ENCODE assay signal across 37 mouse cellular contexts in genomic region chr11:69295286-69295685, GRCm38 (mm10). TPM values are rescaled to one million over a fixed set of nuclear protein-coding genes. Genes with fewer than 3 reads are reported as not detected.
DNase-seq lines count a peak whose midpoint lies in the region; ATAC-seq and TF ChIP-seq lines count a peak whose summit lies in the region.
"Had no signal": no experiment of that assay in that cellular context is flagged by ENCODE, and none has a peak within 500 bp of the region (broad histone marks: within the 10 kb centered on the region; RNA-seq: fewer than 3 reads in every experiment).

No protein-coding gene starts in this region.

- no peak for ATAC-seq in kidney, embryonic 16.5 days (ENCODE audit: low FRiP score, low TSS enrichment)
- ATAC-seq: activated CD4-positive, CD25-positive, alpha-beta regulatory T cell, adult 4 months; forebrain, embryonic 16.5 days; hindbrain, embryonic 16.5 days; midbrain, embryonic 16.5 days had no signal

- H3K36me3 ChIP-seq in kidney, embryonic 16.5 days (ENCODE audit: insufficient read depth, low read length), result peaks cover 12% of the 10 kb centered on the region; the same call in 1 of the 2 replicates

- no peaks in the 10 kb centered on the region for H3K4me1 ChIP-seq in kidney, embryonic 16.5 days (ENCODE audit: insufficient read depth, low read length)
- H3K4me1 ChIP-seq: heart, embryonic 13.5 days; kidney, embryonic 15.5 days; limb, embryonic 13.5 days; lung, embryonic 15.5 days; neural tube, embryonic 12.5 days had no signal

- 83% methylated on average over 3 of the region's 3 CpGs for WGBS in kidney, embryonic 16.5 days

- H3K9me3 ChIP-seq in kidney, embryonic 16.5 days (ENCODE audit: low read length), result no peaks in the 10 kb centered on the region
- H3K9me3 ChIP-seq: heart, embryonic 13.5 days; kidney, embryonic 15.5 days; limb, embryonic 13.5 days; lung, embryonic 15.5 days; neural tube, embryonic 12.5 days had no signal

- no peak for TF ChIP-seq CTCF in left cerebral cortex, adult 2 months (IDR thresholded peaks at IDR 0.05)

- intact Hi-C loops in left cerebral cortex, adult 2 months (cut with DNase I), result no loop called here
- intact Hi-C loops in left cerebral cortex, postnatal 10 days (cut with DNase I), result no loop called here

- no peak overlapping the region for H3K4me2 ChIP-seq in kidney, embryonic 16.5 days (replicated peaks; ENCODE audit: low read depth, low read length)
- H3K4me2 ChIP-seq: heart, embryonic 13.5 days; kidney, embryonic 15.5 days; limb, embryonic 13.5 days; liver, embryonic 11.5 days; lung, embryonic 15.5 days; midbrain, embryonic 11.5 days; neural tube, embryonic 12.5 days had no signal

- peak overlapping the region; percentile 54 for H3K27ac ChIP-seq in left cerebral cortex, adult 2 months
- H3K27ac ChIP-seq in kidney, embryonic 16.5 days (ENCODE audit: low read length), result no peak overlapping the region
- H3K27ac ChIP-seq: heart, adult 2 months; heart, embryonic 13.5 days; kidney, embryonic 15.5 days; layer of hippocampus, adult 2 months; limb, embryonic 13.5 days; lung, embryonic 15.5 days; neural tube, embryonic 12.5 days had no signal

- H3K4me3 ChIP-seq in left cerebral cortex, adult 2 months, result no peak overlapping the region
- H3K4me3 ChIP-seq in kidney, embryonic 16.5 days (ENCODE audit: low read length), result no peak overlapping the region
- H3K4me3 ChIP-seq: heart, adult 2 months; heart, embryonic 13.5 days; kidney, embryonic 15.5 days; layer of hippocampus, adult 2 months; limb, embryonic 13.5 days; lung, embryonic 15.5 days; neural tube, embryonic 12.5 days had no signal

- no peak overlapping the region for H3K9ac ChIP-seq in kidney, embryonic 16.5 days (replicated peaks; ENCODE audit: low read length)
- H3K9ac ChIP-seq: heart, embryonic 13.5 days; kidney, embryonic 15.5 days; limb, embryonic 13.5 days; lung, embryonic 15.5 days; neural tube, embryonic 12.5 days had no signal

- DNase-seq in gastrocnemius, adult 18-20 months (ENCODE audit: low spot score), result peak; percentile 33
- no peak for DNase-seq in gastrocnemius, postnatal 10 days
- no peak for DNase-seq in left cerebral cortex, adult 2 months (ENCODE audit: extremely low spot score in 1 of 2, low spot score in 2 of 2)
- no peak for DNase-seq in left cerebral cortex, postnatal 10 days (ENCODE audit: extremely low spot score in 1 of 2, low spot score in 2 of 2)
- DNase-seq in brain, adult 2 months (ENCODE audit: low read depth, low spot score), result peak; percentile 69
- peak; percentile 28 for DNase-seq in skeletal muscle tissue, adult 2 months (ENCODE audit: low read depth, low spot score)
- DNase-seq: adrenal gland, adult 2 months; adrenal gland, postnatal 36 days; B cell, adult 2 months; cerebellum, adult 2 months; cerebellum, postnatal 25 days; gastrocnemius, postnatal 36 days; heart, adult 2 months; heart, postnatal 14 days; kidney, adult 18-20 months; kidney, postnatal 36 days; lung, postnatal 36 days; thymus, adult 18-20 months; thymus, postnatal 25 days had no signal

- H3K27me3 ChIP-seq in kidney, embryonic 16.5 days (ENCODE audit: insufficient read depth, low read length), result no peaks in the 10 kb centered on the region
- H3K27me3 ChIP-seq: CH12.LX; heart, embryonic 13.5 days; kidney, embryonic 15.5 days; limb, embryonic 13.5 days; lung, embryonic 15.5 days; neural tube, embryonic 12.5 days had no signal

RNA-seq across cellular contexts. Expression of gene Cntrob, which starts 28.3 kb away (rescaled TPM):
- 1 to 10 TPM; 1.2 to 1.7 TPM for total RNA-seq in gastrocnemius, adult 18-20 months (2021)
- total RNA-seq in gastrocnemius, postnatal 10 days (2021), result 1 to 10 TPM; 4.7 to 6.6 TPM
- total RNA-seq in left cerebral cortex, adult 2 months (2021), result 10 to 100 TPM; 19.2 to 27.1 TPM
- total RNA-seq in left cerebral cortex, postnatal 10 days (2021), result 10 to 100 TPM; 13.2 to 15.0 TPM
- polyA plus RNA-seq in kidney, embryonic 16.5 days (2015; fragmentation: Nextera tagmentation; extraction: Ambion mirVana), result 22.4 and 23.2 TPM in 2 replicates

RNA-seq across cellular contexts. Expression of gene Trappc1, which starts 28.5 kb away (rescaled TPM):
- total RNA-seq in gastrocnemius, adult 18-20 months (2021), result 10 to 100 TPM; 43.4 to 44.8 TPM
- 10 to 100 TPM; 55.4 to 55.5 TPM for total RNA-seq in gastrocnemius, postnatal 10 days (2021)
- 10 to 100 TPM; 58.8 to 60.1 TPM for total RNA-seq in left cerebral cortex, adult 2 months (2021)
- total RNA-seq in left cerebral cortex, postnatal 10 days (2021), result 10 to 100 TPM; 68.9 to 69.5 TPM
- 166 and 172 TPM in 2 replicates for polyA plus RNA-seq in kidney, embryonic 16.5 days (2015; fragmentation: Nextera tagmentation; extraction: Ambion mirVana)

RNA-seq across cellular contexts. Expression of gene Kcnab3, which starts 30.8 kb away (rescaled TPM):
- total RNA-seq in gastrocnemius, adult 18-20 months (2021), result under 1 TPM in 1 of 2 experiments, not detected in 1; 0.09 TPM
- total RNA-seq in gastrocnemius, postnatal 10 days (2021), result under 1 TPM; 0.42 to 0.93 TPM
- total RNA-seq in left cerebral cortex, adult 2 months (2021), result 10 to 100 TPM; 95.5 to 95.8 TPM
- 10 to 100 TPM; 12.3 to 17.9 TPM for total RNA-seq in left cerebral cortex, postnatal 10 days (2021)
- 3.3 and 3.8 TPM in 2 replicates for polyA plus RNA-seq in kidney, embryonic 16.5 days (2015; fragmentation: Nextera tagmentation; extraction: Ambion mirVana)

RNA-seq across cellular contexts. Expression of gene Rnf227, which starts 45.0 kb away (rescaled TPM):
- under 1 TPM; 0.25 to 0.43 TPM for total RNA-seq in gastrocnemius, adult 18-20 months (2021)
- 1 to 10 TPM in 1 of 2 experiments, under 1 TPM in 1; 0.85 to 2.1 TPM for total RNA-seq in gastrocnemius, postnatal 10 days (2021)
- 100 to 1,000 TPM; 170 to 181 TPM for total RNA-seq in left cerebral cortex, adult 2 months (2021)
- 10 to 100 TPM; 74.8 to 82.8 TPM for total RNA-seq in left cerebral cortex, postnatal 10 days (2021)
- polyA plus RNA-seq in kidney, embryonic 16.5 days (2015; fragmentation: Nextera tagmentation; extraction: Ambion mirVana), result 16.4 and 17.8 TPM in 2 replicates

RNA-seq across cellular contexts. Expression of gene Gucy2e, which starts 58.5 kb away (rescaled TPM):
- total RNA-seq in gastrocnemius, adult 18-20 months (2021), result not detected
- total RNA-seq in gastrocnemius, postnatal 10 days (2021), result not detected
- 1 to 10 TPM; 1.0 to 1.3 TPM for total RNA-seq in left cerebral cortex, adult 2 months (2021)
- total RNA-seq in left cerebral cortex, postnatal 10 days (2021), result under 1 TPM; 0.49 to 0.71 TPM
- 0.17 and 0.27 TPM in 2 replicates for polyA plus RNA-seq in kidney, embryonic 16.5 days (2015; fragmentation: Nextera tagmentation; extraction: Ambion mirVana)
- total RNA-seq: adrenal gland, adult 2 months; adrenal gland, postnatal 36 days; gastrocnemius, postnatal 36 days had no signal
- polyA plus RNA-seq: adrenal gland, adult 2 months; embryonic facial prominence, embryonic 11.5 days; hindbrain, embryonic 11.5 days; liver, embryonic 16.5 days; small intestine, adult 2 months had no signal

Comparison
In these comparisons a context has a peak if more than half of its experiments do, and no peak if none do; other contexts are left out.
1. DNase-seq: peak in gastrocnemius, adult 18-20 months (single experiment), brain, adult 2 months (single experiment) and skeletal muscle tissue, adult 2 months (single experiment); none in gastrocnemius, postnatal 10 days (single experiment), left cerebral cortex, adult 2 months (0 of 2) and left cerebral cortex, postnatal 10 days (0 of 2).
2. RNA of gene Kcnab3, which starts 30.8 kb away (total RNA-seq): 95.5 to 95.8 TPM in left cerebral cortex, adult 2 months and 12.3 to 17.9 TPM in left cerebral cortex, postnatal 10 days; 0.42 to 0.93 TPM in gastrocnemius, postnatal 10 days and 0.09 TPM in gastrocnemius, adult 18-20 months; every median in the first group is over 4 times any median in the second.